In genomic region chr5:149099009-149099408, GRCm38 (mm10) we compare ENCODE assay signal across 1 mouse cellular context.
A peak's percentile ranks its signal among the peaks of the same experiment; 100 is the strongest.
TF ChIP-seq lines count a peak whose summit lies in the region.

No protein-coding gene starts in this region.

TF ChIP-seq in CH12.LX, 34 proteins besides CTCF, POLR2A, EP300 and RAD21 (continued from another document):
- TF ChIP-seq ELF1 (IDR thresholded peaks at IDR 0.05; ENCODE audit: low read depth, low read length) = peak; percentile 41; the same call in 1 of the 2 replicates
- peak; percentile 16; the same call in 1 of the 2 replicates for TF ChIP-seq SMC3 (IDR thresholded peaks at IDR 0.05; ENCODE audit: low read depth, low read length)
- TF ChIP-seq IRF4 (IDR thresholded peaks at IDR 0.05; ENCODE audit: low read depth, low read length) = peak; percentile 100
